Mouse (Mus musculus) brown adipose tissue, adult 24 weeks (tissue): ENCODE measurements around the gene Golga1. TPM values are rescaled to one million over a fixed set of nuclear protein-coding genes. Genes with fewer than 3 reads are reported as not detected.
"Not testable (repeated sequence)": the region's sequence is repeated elsewhere in the genome, so short reads cannot be mapped to it uniquely, and the experiment has no call there.

Experiments
- H3K27ac ChIP-seq: fragments of 200-500 bp; replicated peaks from 2 replicates; pipeline ENCODE4 v1.5.1; 2012; ENCODE audit warnings: low read depth, mild to moderate bottlenecking, low read length
- H3K4me1 ChIP-seq: fragments of 200-500 bp; 2 replicates; pipeline ENCODE4 v1.6.1; 2012; ENCODE audit warnings: low read length, mixed read lengths; ENCODE audit not compliant: control insufficient read depth, insufficient read depth, insufficient read length
- H3K4me3 ChIP-seq: fragments of 200-500 bp; 2 replicates; pipeline ENCODE4 v1.5.1; 2012; ENCODE audit warnings: low read depth, mild to moderate bottlenecking, low read length, moderate library complexity; ENCODE audit not compliant: insufficient read depth
- polyA plus RNA-seq: library from polyadenylated mRNA; stranded (reverse); fragments of >200 nt; gene quantifications from 2 replicates; pipeline ENCODE4 v1.2.4, GENCODE M21; 2012; ENCODE audit not compliant: missing spikeins, insufficient read depth, insufficient read length

Gene Golga1
- polyA plus RNA-seq, result 10.3 and 20.1 TPM in 2 replicates

- peak within 1 kb of the TSS; percentile 98 for H3K4me3 ChIP-seq
- peak within 1 kb of the TSS; percentile 89 for H3K27ac ChIP-seq
Measured at GRCm38 (mm10) chr2:39065400-39065987, at the start of gene Golga1. TSS of gene Golga1 (minus strand) at chr2:39065541.

GRCm38 (mm10) chr2:39114093-39114492 is 48.8 kb upstream of the Golga1 start:
- no peak overlapping the region for H3K4me3 ChIP-seq
- H3K4me1 ChIP-seq, result no peaks in the 10 kb centered on the region
- no peak overlapping the region for H3K27ac ChIP-seq

More at GRCm38 (mm10) chr2:39065400-39065987, at the start of gene Golga1:
- H3K4me1 ChIP-seq, result no peaks in the 10 kb centered on the region

- Histone ChIP-seq H3K27ac (no peak overlapping the region), H3K4me3 (no peak overlapping the region), H3K4me1 (no peaks in the 10 kb centered on the region)
Measured at GRCm38 (mm10) chr2:39110514-39110913, 45.2 kb upstream of the Golga1 start.

GRCm38 (mm10) chr2:39109712-39110111 is 44.4 kb upstream of the Golga1 start:
- not testable (repeated sequence) for H3K4me1 ChIP-seq, H3K4me3 ChIP-seq, H3K27ac ChIP-seq

- not testable (repeated sequence) for H3K4me1 ChIP-seq, H3K4me3 ChIP-seq, H3K27ac ChIP-seq
Measured at GRCm38 (mm10) chr2:39099951-39100350, 34.6 kb upstream of the Golga1 start.

GRCm38 (mm10) chr2:39097993-39098392 is 32.7 kb upstream of the Golga1 start:
- Histone ChIP-seq H3K4me3 (no peak overlapping the region), H3K4me1 (no peaks in the 10 kb centered on the region), H3K27ac (no peak overlapping the region)

- Histone ChIP-seq H3K4me3 (no peak overlapping the region), H3K27ac (no peak overlapping the region), H3K4me1 (no peaks in the 10 kb centered on the region)
Measured at GRCm38 (mm10) chr2:39091966-39092365, 26.6 kb upstream of the Golga1 start.

GRCm38 (mm10) chr2:39082706-39083105 is 17.4 kb upstream of the Golga1 start:
- Histone ChIP-seq H3K27ac (no peak overlapping the region), H3K4me3 (no peak overlapping the region), H3K4me1 (no peaks in the 10 kb centered on the region)

GRCm38 (mm10) chr2:39070666-39071065 is 5.3 kb upstream of the Golga1 start:
- Histone ChIP-seq H3K4me1 (no peaks in the 10 kb centered on the region), H3K27ac (no peak overlapping the region), H3K4me3 (no peak overlapping the region)

GRCm38 (mm10) chr2:39069096-39069495 is 3.8 kb upstream of the Golga1 start:
- Histone ChIP-seq H3K4me1 (no peaks in the 10 kb centered on the region), H3K27ac (no peak overlapping the region), H3K4me3 (no peak overlapping the region)

- H3K27ac ChIP-seq, result peak overlapping the region; percentile 50
- peak overlapping the region; percentile 98 for H3K4me3 ChIP-seq
- H3K4me1 ChIP-seq, result no peaks in the 10 kb centered on the region
Measured at GRCm38 (mm10) chr2:39064687-39065399, 498 bp downstream of the Golga1 start.

- H3K4me1 ChIP-seq, result no peaks in the 10 kb centered on the region
- no peak overlapping the region for H3K4me3 ChIP-seq
- no peak overlapping the region for H3K27ac ChIP-seq
Measured at GRCm38 (mm10) chr2:39048515-39048914, 16.8 kb downstream of the Golga1 start.

GRCm38 (mm10) chr2:39040215-39040614 is 25.1 kb downstream of the Golga1 start:
- H3K27ac ChIP-seq, result no peak overlapping the region
- no peak overlapping the region for H3K4me3 ChIP-seq
- no peaks in the 10 kb centered on the region for H3K4me1 ChIP-seq

GRCm38 (mm10) chr2:39031611-39032010 is 33.7 kb downstream of the Golga1 start:
- H3K4me3 ChIP-seq, result no peak overlapping the region
- no peak overlapping the region for H3K27ac ChIP-seq
- H3K4me1 ChIP-seq, result no peaks in the 10 kb centered on the region

- Histone ChIP-seq H3K27ac (no peak overlapping the region), H3K4me3 (no peak overlapping the region), H3K4me1 (no peaks in the 10 kb centered on the region)
Measured at GRCm38 (mm10) chr2:39020004-39020403, 45.3 kb downstream of the Golga1 start.

- peaks cover 8% of the 10 kb centered on the region; the same call in 1 of the 2 replicates for H3K4me1 ChIP-seq
Measured at GRCm38 (mm10) chr2:39016581-39016980, 48.8 kb downstream of the Golga1 start.

More at GRCm38 (mm10) chr2:39016581-39016980, 48.8 kb downstream of the Golga1 start:
- no peak overlapping the region for H3K27ac ChIP-seq
- no peak overlapping the region for H3K4me3 ChIP-seq
